Mouse (Mus musculus) brain, embryonic 14.5 days (tissue): ENCODE results near the gene Zmynd8.

Experiments
- CTCF ChIP-seq: fragments of 200-500 bp; IDR thresholded peaks from 2 replicates; pipeline ENCODE4 v1.5.1; 2012; ENCODE audit warnings: inconsistent platforms, mild to moderate bottlenecking, moderate library complexity, borderline replicate concordance; ENCODE audit not compliant: insufficient read depth, insufficient read length; ENCODE audit errors: extremely low read depth
- POLR2A ChIP-seq: fragments of 200-500 bp; IDR thresholded peaks from 2 replicates; pipeline ENCODE4 v1.6.1; 2012; ENCODE audit warnings: mild to moderate bottlenecking, inconsistent platforms, borderline replicate concordance; ENCODE audit not compliant: poor library complexity, insufficient read depth, insufficient read length, severe bottlenecking; ENCODE audit errors: extremely low read depth

DNA sequence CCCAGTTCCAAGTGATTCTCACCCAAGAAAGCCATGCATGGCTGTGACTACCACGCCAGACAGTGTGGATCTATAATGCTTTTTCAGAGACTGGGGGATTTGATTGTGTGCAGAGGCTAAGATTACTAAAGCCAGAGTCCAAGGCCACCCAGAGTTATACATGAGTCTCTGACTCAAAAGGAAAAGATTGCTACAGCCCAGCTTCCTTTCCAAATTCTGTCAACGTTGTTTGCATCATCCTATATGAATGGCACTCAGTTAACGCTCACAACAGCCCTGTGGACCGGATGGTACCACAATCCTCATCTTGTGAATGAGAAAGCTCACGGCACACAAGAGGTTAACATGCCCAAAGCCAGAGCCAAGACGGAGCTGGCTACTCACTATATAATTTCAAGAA, 48.0 kb downstream of the Zmynd8 start:
- TF ChIP-seq CTCF, result no peak
- TF ChIP-seq POLR2A, result no peak
